Mouse (Mus musculus) liver, postnatal 0 days (tissue): ENCODE results near the gene Mturn.

Experiments
- CTCF ChIP-seq: sonication (generic); IDR thresholded peaks from 2 replicates; pipeline ENCODE4 v1.5.1; 2016; ENCODE audit warnings: antibody characterized with exemption, low read depth
- EP300 ChIP-seq: IDR thresholded peaks from 2 replicates; pipeline ENCODE4 v1.6.1; 2016; ENCODE audit warnings: antibody characterized with exemption, low read depth, mild to moderate bottlenecking

GRCm38 (mm10) chr6:54641953-54642352 lies 39.5 kb upstream of the Mturn start:
- no peak for TF ChIP-seq EP300
- TF ChIP-seq CTCF = no peak
